Mouse (Mus musculus) telencephalon, adult 2 months (tissue): ENCODE measurements at regions not wholly inside any gene's neighbourhood (a gene's known extent, or its start where the extent isn't known, plus 50 kb on each side); places are given as distances from the start of the nearest gene placed in this dataset.
A peak's percentile ranks its signal among the peaks of the same experiment; 100 is the strongest.

ENCODE experiments used
- DNase-seq: peaks from one replicate; pipeline ENCODE4 v3.0.0-alpha.2; 2011; ENCODE audit warnings: low read depth, low spot score

- no peak for DNase-seq
Observed at GRCm38 (mm10) chr4:74847332-74848053, 430.6 kb downstream of the Dmac1 start.

GRCm38 (mm10) chr4:74798173-74798799 lies 479.8 kb downstream of the Dmac1 start:
- no peak for DNase-seq

GRCm38 (mm10) chr4:74797456-74797855 lies 480.6 kb downstream of the Dmac1 start:
- DNase-seq: no peak

- DNase-seq: no peak
Observed at GRCm38 (mm10) chr4:74796676-74797075, 481.4 kb downstream of the Dmac1 start.

- peak; percentile 5 for DNase-seq
Observed at GRCm38 (mm10) chr4:74747985-74748384, 505.7 kb downstream of the Kdm4c start.

- DNase-seq: no peak
Observed at GRCm38 (mm10) chr4:74739642-74740041, 497.3 kb downstream of the Kdm4c start.
